Mouse (Mus musculus) heart, adult 9 months (tissue): ENCODE measurements around the gene Spin2d.
"Not testable (repeated sequence)": the region's sequence is repeated elsewhere in the genome, so short reads cannot be mapped to it uniquely, and the experiment has no call there.

Experiments
- DNase-seq, 2 experiments: peaks; one replicate each; pipeline ENCODE4 v3.0.0; 2022; ENCODE audit warnings: low spot score in 2 of 2

Gene Spin2d

GRCm38 (mm10) chrX:73176889-73177288 is at the start of gene Spin2d:
TSS of gene Spin2d (minus strand) at chrX:73176989.
- not testable (repeated sequence) for DNase-seq

GRCm38 (mm10) chrX:73225365-73225764 is 48.6 kb upstream of the Spin2d start:
- DNase-seq = no peak

- not testable (repeated sequence) for DNase-seq
Measured at GRCm38 (mm10) chrX:73213819-73214564, 37.2 kb upstream of the Spin2d start, which contains the start of gene Xlr4b. TSS of gene Xlr4b (plus strand) at chrX:73214333.

GRCm38 (mm10) chrX:73191934-73192333 is 15.1 kb upstream of the Spin2d start, which contains the start of gene Xlr3b:
TSS of gene Xlr3b (plus strand) at chrX:73192207.
- peak in 1 of 2 experiments; percentile 37 for DNase-seq

- DNase-seq = not testable (repeated sequence)
Measured at GRCm38 (mm10) chrX:73149350-73149749, 27.4 kb downstream of the Spin2d start, which contains the start of gene DXBay18. TSS of gene DXBay18 (minus strand) at chrX:73149450.

- not testable (repeated sequence) for DNase-seq
Measured at GRCm38 (mm10) chrX:73148496-73148895, 28.3 kb downstream of the Spin2d start, which contains the start of gene Xlr5b. TSS of gene Xlr5b (plus strand) at chrX:73148796.

- not testable (repeated sequence) for DNase-seq
Measured at GRCm38 (mm10) chrX:73143218-73143618, 33.6 kb downstream of the Spin2d start.
